Mouse (Mus musculus) thymus, adult 2 months (tissue): ENCODE measurements around the gene Chst11. TPM values are rescaled to one million over a fixed set of nuclear protein-coding genes. Genes with fewer than 3 reads are reported as not detected.
"Not testable (repeated sequence)": the region's sequence is repeated elsewhere in the genome, so short reads cannot be mapped to it uniquely, and the experiment has no call there.

ENCODE experiments used
- DNase-seq: peaks from one replicate; pipeline ENCODE4 v3.0.0; 2021
- H3K27ac ChIP-seq: fragments of 200-500 bp; 2 replicates; pipeline ENCODE4 v1.5.1; 2012; ENCODE audit warnings: low read length, control low read depth; ENCODE audit not compliant: control insufficient read depth, insufficient read depth
- H3K27me3 ChIP-seq: fragments of 200-500 bp; 2 replicates; pipeline ENCODE4 v1.6.1; 2012; ENCODE audit warnings: mild to moderate bottlenecking, low read length, moderate library complexity, mixed read lengths; ENCODE audit not compliant: control insufficient read depth, insufficient read depth
- H3K36me3 ChIP-seq: fragments of 200-500 bp; 2 replicates; pipeline ENCODE4 v1.6.1; 2012; ENCODE audit warnings: mild to moderate bottlenecking, low read length, moderate library complexity; ENCODE audit not compliant: control insufficient read depth, insufficient read depth
- H3K4me1 ChIP-seq: fragments of 200-500 bp; replicated peaks from 2 replicates; pipeline ENCODE4 v1.6.1; 2012; ENCODE audit warnings: low read length; ENCODE audit not compliant: control insufficient read depth, insufficient read depth
- H3K4me3 ChIP-seq: fragments of 200-500 bp; 2 replicates; pipeline ENCODE4 v1.5.1; 2012; ENCODE audit warnings: mild to moderate bottlenecking, low read length, control low read depth, moderate library complexity; ENCODE audit not compliant: control insufficient read depth, insufficient read depth
- CTCF ChIP-seq: fragments of 200-500 bp; IDR thresholded peaks from 2 replicates; pipeline ENCODE4 v1.5.1; 2012; ENCODE audit warnings: mild to moderate bottlenecking, control low read depth, low read length, moderate library complexity, borderline replicate concordance; ENCODE audit not compliant: control insufficient read depth, poor library complexity, insufficient read depth; ENCODE audit errors: extremely low read depth
- POLR2A ChIP-seq: fragments of 200-500 bp; IDR thresholded peaks from 2 replicates; pipeline ENCODE4 v1.6.1; 2012; ENCODE audit warnings: mild to moderate bottlenecking, low read length, control low read depth, moderate library complexity; ENCODE audit not compliant: control insufficient read depth, poor library complexity, insufficient read depth; ENCODE audit errors: extremely low read depth
- WGBS: fragments of 180-500 bp; shearing (Covaris S2); methylation state at CpG from one replicate; pipeline ENCODE4 v1.1.7; 2018; 5-methylcytosine and 5-hydroxymethylcytosine counted together
- polyA plus RNA-seq: library from polyadenylated mRNA; depleted of rRNA; stranded (reverse); fragments of >200 nt; gene quantifications from 2 replicates; pipeline ENCODE4 v1.2.3, GENCODE M21; 2012

The Chst11 gene
- polyA plus RNA-seq, 1 experiment, result 19.4 TPM

DNA sequence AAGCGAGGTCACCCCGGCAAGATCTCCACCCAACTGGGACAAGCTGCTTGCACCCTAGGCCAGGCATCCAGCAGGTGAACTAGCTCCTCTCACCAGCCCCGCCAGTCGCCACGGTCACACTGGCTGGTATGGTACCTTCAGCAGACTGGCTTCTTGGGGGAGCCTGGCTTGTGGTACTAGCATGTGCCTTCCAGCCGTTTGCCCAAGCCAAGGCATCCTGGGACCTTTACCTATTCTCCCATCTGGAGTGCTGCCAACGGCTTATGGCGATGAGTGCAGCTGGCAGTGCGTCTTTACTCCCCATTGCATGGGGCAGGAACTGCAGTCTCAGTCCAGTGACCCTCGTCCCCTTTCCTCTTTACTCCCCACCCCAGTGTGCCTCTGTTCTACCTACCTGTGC, 133.7 kb downstream of the Chst11 start:
- no peak overlapping the region for H3K4me3 ChIP-seq
- no peak overlapping the region for H3K27ac ChIP-seq
- H3K27me3 ChIP-seq, result no peaks in the 10 kb centered on the region
- peaks cover 19% of the 10 kb centered on the region for H3K4me1 ChIP-seq
- DNase-seq, result no peak
- WGBS, result 92% methylated on average over 10 of the region's 10 CpGs
- no peaks in the 10 kb centered on the region for H3K36me3 ChIP-seq
- TF ChIP-seq CTCF (no peak), POLR2A (no peak)

DNA sequence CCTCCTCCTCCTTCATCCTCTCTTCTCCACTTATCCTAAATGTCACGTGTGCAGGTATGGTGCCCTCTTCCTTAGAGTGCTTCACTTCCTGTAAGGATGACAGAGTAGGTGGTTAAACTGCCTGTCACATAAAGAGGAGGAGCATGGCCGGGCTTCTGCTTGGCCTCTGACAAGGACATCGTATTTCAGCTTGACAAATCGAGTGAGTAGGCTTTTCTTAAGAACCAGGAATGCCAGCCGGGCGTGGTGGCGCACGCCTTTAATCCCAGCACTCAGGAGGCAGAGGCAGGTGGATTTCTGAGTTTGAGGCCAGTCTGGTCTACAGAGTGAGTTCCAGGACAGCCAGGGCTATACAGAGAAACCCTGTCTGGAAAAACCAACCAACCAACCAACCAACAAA, 134.2 kb downstream of the Chst11 start:
- not testable (repeated sequence) for H3K27me3 ChIP-seq, H3K4me3 ChIP-seq, DNase-seq, H3K36me3 ChIP-seq, H3K27ac ChIP-seq
- H3K4me1 ChIP-seq, result peaks cover 19% of the 10 kb centered on the region
- WGBS, result 86% methylated on average over 8 of the region's 8 CpGs

DNA sequence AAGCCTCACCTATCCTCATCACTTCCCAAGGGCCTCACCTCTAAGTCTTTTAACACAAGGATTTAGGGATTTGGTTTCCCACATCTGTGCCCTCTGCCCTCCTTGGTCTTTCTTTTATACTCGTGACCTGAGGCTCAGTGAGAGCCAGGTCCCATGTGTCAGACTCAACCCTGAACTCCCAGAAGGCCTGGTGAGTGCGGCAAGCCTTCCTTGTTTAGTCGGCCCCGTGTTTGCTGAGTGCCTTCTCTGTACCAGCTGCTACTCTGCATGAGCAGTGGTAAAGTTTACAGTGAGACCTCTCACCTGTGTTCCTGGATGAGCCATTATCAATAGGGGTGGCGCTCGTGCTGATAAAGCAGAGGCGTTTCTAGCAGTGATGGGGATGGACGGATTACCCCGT, 134.6 kb downstream of the Chst11 start:
- Histone ChIP-seq H3K36me3 (no peaks in the 10 kb centered on the region), H3K27me3 (no peaks in the 10 kb centered on the region), H3K4me1 (peaks cover 19% of the 10 kb centered on the region), H3K4me3 (no peak overlapping the region), H3K27ac (no peak overlapping the region)
- 95% methylated on average over 9 of the region's 9 CpGs for WGBS
- TF ChIP-seq POLR2A (no peak), CTCF (no peak)
- no peak for DNase-seq

DNA sequence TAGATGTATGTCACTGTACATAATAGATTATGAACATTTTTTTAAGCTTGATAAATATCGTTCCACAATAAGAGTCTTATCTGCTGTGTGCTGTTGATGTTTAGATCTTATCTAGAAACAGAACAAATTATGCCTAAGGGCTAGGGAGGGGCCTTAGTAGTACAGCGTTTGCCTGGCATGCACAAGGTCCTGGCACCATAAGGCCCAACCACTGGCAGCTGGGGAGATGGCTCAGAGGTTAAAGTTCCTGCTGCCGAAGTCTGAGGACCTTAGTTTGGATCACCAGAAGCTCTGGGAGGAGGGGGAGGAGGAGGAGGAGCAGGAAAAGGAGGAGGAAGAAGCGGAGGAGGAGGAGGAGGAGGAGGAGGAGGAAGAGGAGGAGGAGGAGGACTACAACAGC, 135.6 kb downstream of the Chst11 start:
- no peak overlapping the region for H3K27ac ChIP-seq
- H3K4me3 ChIP-seq, result no peak overlapping the region
- no peaks in the 10 kb centered on the region for H3K27me3 ChIP-seq
- no peaks in the 10 kb centered on the region for H3K36me3 ChIP-seq
- peaks cover 19% of the 10 kb centered on the region for H3K4me1 ChIP-seq
- 49% methylated on average over 4 of the region's 4 CpGs for WGBS
- DNase-seq, result no peak
- no peak for TF ChIP-seq POLR2A
- TF ChIP-seq CTCF, result no peak

DNA sequence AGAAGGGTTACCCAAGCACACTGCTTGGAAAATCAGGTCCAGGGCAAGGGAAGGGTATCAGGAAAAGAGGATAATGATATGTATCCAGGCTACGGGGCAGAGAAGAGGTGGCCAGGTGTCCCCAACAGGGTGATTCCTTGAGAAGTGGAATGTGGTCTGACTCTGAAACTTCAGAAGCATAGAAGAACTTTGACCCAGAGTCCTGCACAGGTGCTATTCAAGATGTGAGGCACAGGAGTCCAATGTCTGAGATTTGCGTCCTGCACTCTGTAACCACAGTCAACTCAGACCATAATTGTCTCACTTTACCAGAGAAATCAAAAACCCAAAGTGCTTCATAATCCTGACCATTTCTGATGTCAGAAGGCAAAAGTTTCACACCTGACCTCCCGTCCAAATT, 139.3 kb downstream of the Chst11 start:
- H3K4me1 ChIP-seq, result peaks cover 9% of the 10 kb centered on the region; the same call in 1 of the 2 replicates
- no peak for DNase-seq
- H3K27me3 ChIP-seq, result no peaks in the 10 kb centered on the region
- no peak overlapping the region for H3K27ac ChIP-seq
- H3K36me3 ChIP-seq, result no peaks in the 10 kb centered on the region
- H3K4me3 ChIP-seq, result no peak overlapping the region
- 98% methylated on average over 3 of the region's 3 CpGs for WGBS
- TF ChIP-seq CTCF (no peak), POLR2A (no peak)

DNA sequence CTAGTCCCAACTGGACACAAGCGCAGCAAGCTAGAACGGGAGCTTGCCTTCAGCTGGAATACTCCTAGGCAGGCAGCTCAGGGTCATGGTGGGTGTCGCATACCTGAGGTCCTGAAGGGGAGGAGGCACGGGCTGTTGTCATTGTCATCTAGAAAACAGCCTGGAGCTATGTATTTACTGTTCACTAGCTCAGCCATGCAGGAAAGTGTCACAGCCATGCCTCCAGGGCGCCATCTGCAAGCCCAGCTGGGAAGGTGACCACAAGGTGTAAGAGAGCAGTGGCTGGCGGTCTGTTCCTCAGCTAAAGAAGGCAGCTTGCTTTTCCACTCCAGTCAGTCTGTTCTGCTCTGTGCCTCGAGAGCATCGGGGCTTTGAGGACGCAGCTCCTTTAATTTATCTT, 141.1 kb downstream of the Chst11 start:
- WGBS, result 48% methylated on average over 9 of the region's 9 CpGs
- DNase-seq, result no peak
- H3K4me1 ChIP-seq, result peaks cover 11% of the 10 kb centered on the region; the same call in 1 of the 2 replicates
- no peak overlapping the region for H3K4me3 ChIP-seq
- TF ChIP-seq POLR2A (no peak), CTCF (no peak)
- no peak overlapping the region for H3K27ac ChIP-seq
- no peaks in the 10 kb centered on the region for H3K36me3 ChIP-seq
- H3K27me3 ChIP-seq, result no peaks in the 10 kb centered on the region

DNA sequence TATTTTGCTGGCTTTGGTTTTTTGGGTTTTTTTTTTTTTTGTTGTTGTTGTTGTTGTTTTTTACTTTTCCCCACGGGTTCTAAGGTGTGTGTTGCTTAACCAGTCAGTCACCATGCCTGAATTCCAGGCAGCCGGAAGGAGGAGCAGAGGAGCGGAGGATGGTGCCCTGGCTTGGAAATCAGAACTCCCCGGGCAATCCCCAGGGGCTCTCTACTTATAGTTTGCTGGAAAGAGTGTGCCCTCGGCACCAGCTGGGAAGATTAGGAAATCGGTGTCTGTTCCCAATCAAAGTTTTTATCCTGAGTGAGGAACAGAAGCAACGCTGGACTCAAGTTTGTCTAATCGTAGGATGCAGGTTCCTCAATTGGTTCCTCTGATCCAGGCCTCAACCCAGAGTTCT, 143.1 kb downstream of the Chst11 start:
- no peak for DNase-seq
- H3K4me1 ChIP-seq, result peaks cover 11% of the 10 kb centered on the region; the same call in 1 of the 2 replicates
- no peaks in the 10 kb centered on the region for H3K27me3 ChIP-seq
- 94% methylated on average over 8 of the region's 8 CpGs for WGBS
- TF ChIP-seq POLR2A, result no peak
- TF ChIP-seq CTCF, result no peak
- H3K4me3 ChIP-seq, result no peak overlapping the region
- H3K27ac ChIP-seq, result no peak overlapping the region
- H3K36me3 ChIP-seq, result no peaks in the 10 kb centered on the region
